ENCODE assay signal across 11 mouse cellular contexts in genomic region chr3:68575636-68576340, GRCm38 (mm10).
DNase-seq lines count a peak whose midpoint lies in the region; ATAC-seq and TF ChIP-seq lines count a peak whose summit lies in the region.
"Had no signal": no experiment of that assay in that cellular context is flagged by ENCODE, and none has a peak within 500 bp of the region (broad histone marks: within the 10 kb centered on the region; RNA-seq: fewer than 3 reads in every experiment).

No protein-coding gene starts in this region.

- no peak for ATAC-seq in heart, embryonic 14.5 days (ENCODE audit: insufficient number of reproducible peaks, insufficient read depth, low FRiP score, low read depth)
- no peak for ATAC-seq in hindbrain, embryonic 15.5 days (ENCODE audit: low FRiP score, low read depth)
- no peak for ATAC-seq in stomach, embryonic 16.5 days (ENCODE audit: insufficient read depth, low FRiP score)

- WGBS in heart, embryonic 14.5 days: 39% methylated on average over 10 of the region's 10 CpGs
- WGBS in hindbrain, embryonic 15.5 days: 44% methylated on average over 10 of the region's 10 CpGs
- 64% methylated on average over 10 of the region's 10 CpGs for WGBS in stomach, embryonic 16.5 days

- no peaks in the 10 kb centered on the region for H3K9me3 ChIP-seq in heart, embryonic 14.5 days (ENCODE audit: control insufficient read depth, low read length)
- no peaks in the 10 kb centered on the region for H3K9me3 ChIP-seq in hindbrain, embryonic 15.5 days
- H3K9me3 ChIP-seq in stomach, embryonic 16.5 days (replicated peaks; ENCODE audit: control insufficient read depth, low read length): no peaks in the 10 kb centered on the region
- H3K9me3 ChIP-seq: embryonic facial prominence, embryonic 13.5 days; megakaryocyte, embryonic 14.5 days had no signal

- no peaks in the 10 kb centered on the region for H3K36me3 ChIP-seq in heart, embryonic 14.5 days (ENCODE audit: control insufficient read depth, insufficient read depth, low read length)
- H3K36me3 ChIP-seq in testis, adult 2 months (ENCODE audit: control insufficient read depth, insufficient read depth, low read length): no peaks in the 10 kb centered on the region
- H3K36me3 ChIP-seq in hindbrain, embryonic 15.5 days: no peaks in the 10 kb centered on the region
- H3K36me3 ChIP-seq in stomach, embryonic 16.5 days (ENCODE audit: control insufficient read depth, insufficient read depth, low read length): no peaks in the 10 kb centered on the region
- H3K36me3 ChIP-seq: embryonic facial prominence, embryonic 13.5 days had no signal

- TF ChIP-seq CTCF in testis, adult 2 months (IDR thresholded peaks at IDR 0.05; ENCODE audit: control insufficient read depth, insufficient read depth, insufficient replicate concordance, low read depth, low read length): no peak

- H3K27me3 ChIP-seq in heart, embryonic 14.5 days (ENCODE audit: control insufficient read depth, insufficient read depth, low read length): no peaks in the 10 kb centered on the region
- H3K27me3 ChIP-seq in testis, adult 2 months (ENCODE audit: control insufficient read depth, insufficient read depth, low read length): no peaks in the 10 kb centered on the region
- no peaks in the 10 kb centered on the region for H3K27me3 ChIP-seq in hindbrain, embryonic 15.5 days
- H3K27me3 ChIP-seq in stomach, embryonic 16.5 days (ENCODE audit: control insufficient read depth, insufficient read depth, low read length): no peaks in the 10 kb centered on the region

- H3K4me2 ChIP-seq in heart, embryonic 14.5 days (ENCODE audit: low read length): peak overlapping the region; percentile 52
- peak overlapping the region; percentile 61 for H3K4me2 ChIP-seq in hindbrain, embryonic 15.5 days
- H3K4me2 ChIP-seq in stomach, embryonic 16.5 days (ENCODE audit: low read depth, low read length): no peak overlapping the region

- TF ChIP-seq POLR2A in testis, adult 2 months (IDR thresholded peaks at IDR 0.05; ENCODE audit: control insufficient read depth, low read depth, low read length): no peak

- H3K4me1 ChIP-seq in heart, embryonic 14.5 days (ENCODE audit: control insufficient read depth in 2 of 2, insufficient read depth in 2 of 2, low read length in 2 of 2): peaks cover 24 to 29% of the 10 kb centered on the region in 2 experiments
- peaks cover 6% of the 10 kb centered on the region for H3K4me1 ChIP-seq in testis, adult 2 months (ENCODE audit: control insufficient read depth, insufficient read depth, low read length)
- peaks cover 59% of the 10 kb centered on the region for H3K4me1 ChIP-seq in hindbrain, embryonic 15.5 days (replicated peaks)
- peaks cover 19% of the 10 kb centered on the region for H3K4me1 ChIP-seq in stomach, embryonic 16.5 days (ENCODE audit: control insufficient read depth, insufficient read depth, low read length)

- H3K4me3 ChIP-seq in heart, embryonic 14.5 days (ENCODE audit: control insufficient read depth in 1 of 2, insufficient read depth in 1 of 2, low read depth in 1 of 2, low read length in 2 of 2): no peak overlapping the region
- H3K4me3 ChIP-seq in testis, adult 2 months (ENCODE audit: control insufficient read depth, low read depth, low read length): no peak overlapping the region
- peak overlapping the region; percentile 58 for H3K4me3 ChIP-seq in hindbrain, embryonic 15.5 days
- no peak overlapping the region for H3K4me3 ChIP-seq in stomach, embryonic 16.5 days (replicated peaks; ENCODE audit: low read length)
- H3K4me3 ChIP-seq: embryonic facial prominence, embryonic 13.5 days; megakaryocyte, embryonic 14.5 days had no signal

- H3K27ac ChIP-seq in heart, embryonic 14.5 days (replicated peaks in 1 of 2; ENCODE audit: control insufficient read depth in 1 of 2, insufficient read depth in 1 of 2, low read depth in 2 of 2, low read length in 2 of 2): peak overlapping the region; percentile 36 to 53
- H3K27ac ChIP-seq in testis, adult 2 months (ENCODE audit: control insufficient read depth, insufficient read depth, low read depth, low read length): peak overlapping the region; percentile 60; the same call in 1 of the 2 replicates
- peak overlapping the region; percentile 98 for H3K27ac ChIP-seq in hindbrain, embryonic 15.5 days (replicated peaks)
- H3K27ac ChIP-seq in stomach, embryonic 16.5 days (ENCODE audit: low read length): peak overlapping the region; percentile 3; the same call in 1 of the 2 replicates
- H3K27ac ChIP-seq: embryonic facial prominence, embryonic 13.5 days had no signal

- no peak for DNase-seq in heart, postnatal 4 days
- DNase-seq in testis, postnatal 10 days (ENCODE audit: low spot score): no peak
- no peak for DNase-seq in urinary bladder, postnatal 4 days (ENCODE audit: low spot score in 2 of 2)
- DNase-seq in adrenal gland, adult 2 months: no peak
- DNase-seq: spleen, adult 18-20 months had no signal

- no peak overlapping the region for H3K9ac ChIP-seq in heart, embryonic 14.5 days (ENCODE audit: low read length)
- peak overlapping the region; percentile 28; the same call in 1 of the 2 replicates for H3K9ac ChIP-seq in hindbrain, embryonic 15.5 days
- no peak overlapping the region for H3K9ac ChIP-seq in stomach, embryonic 16.5 days (ENCODE audit: low read length)
- H3K9ac ChIP-seq: embryonic facial prominence, embryonic 13.5 days had no signal

Comparison
In these comparisons a context has a peak if more than half of its experiments do, and no peak if none do; other contexts are left out.
1. H3K27ac ChIP-seq: peak in every context shown above with its lines; median percentile 98 in hindbrain, embryonic 15.5 days; 60 in testis, adult 2 months; 44 in heart, embryonic 14.5 days; 3 in stomach, embryonic 16.5 days.